Mouse (Mus musculus): ENCODE measurements at regions not wholly inside any gene's neighbourhood (a gene's known extent, or its start where the extent isn't known, plus 50 kb on each side); places are given as distances from the start of the nearest gene placed in this dataset.

- no peak for DNase-seq (ENCODE audit: low spot score)
- H3K27ac ChIP-seq: no peak overlapping the region
- 70% methylated on average over 5 of the region's 5 CpGs for WGBS
Measured at GRCm38 (mm10) chr16:12960885-12961284, 148.6 kb upstream of the Ercc4 start.

GRCm38 (mm10) chr16:12982681-12983080, 126.8 kb upstream of the Ercc4 start:
- DNase-seq (ENCODE audit: low spot score): no peak
- Histone ChIP-seq H3K9me3 (replicated peaks) (no peaks in the 10 kb centered on the region), H3K4me3 (no peak overlapping the region), H3K27ac (no peak overlapping the region), H3K27me3 (ENCODE audit: low read depth, poor library complexity, severe bottlenecking) (no peaks in the 10 kb centered on the region), H3K36me3 (no peaks in the 10 kb centered on the region), H3K4me1 (no peaks in the 10 kb centered on the region)
- WGBS: 80% methylated on average over 1 of the region's 1 CpGs

More at GRCm38 (mm10) chr16:12960885-12961284, 148.6 kb upstream of the Ercc4 start:
- H3K4me3 ChIP-seq: no peak overlapping the region
- no peaks in the 10 kb centered on the region for H3K9me3 ChIP-seq (replicated peaks)
- H3K36me3 ChIP-seq: no peaks in the 10 kb centered on the region
- no peaks in the 10 kb centered on the region for H3K4me1 ChIP-seq
- no peaks in the 10 kb centered on the region for H3K27me3 ChIP-seq (ENCODE audit: low read depth, poor library complexity, severe bottlenecking)

GRCm38 (mm10) chr16:13001288-13001880, 108.1 kb upstream of the Ercc4 start:
- DNase-seq (ENCODE audit: low spot score): no peak
- H3K4me1 ChIP-seq: no peaks in the 10 kb centered on the region
- H3K4me3 ChIP-seq: no peak overlapping the region
- no peaks in the 10 kb centered on the region for H3K9me3 ChIP-seq (replicated peaks)
- 71% methylated on average over 1 of the region's 1 CpGs for WGBS
- no peak overlapping the region for H3K27ac ChIP-seq
- no peaks in the 10 kb centered on the region for H3K36me3 ChIP-seq
- no peaks in the 10 kb centered on the region for H3K27me3 ChIP-seq (ENCODE audit: low read depth, poor library complexity, severe bottlenecking)

GRCm38 (mm10) chr16:13012863-13013262, 96.6 kb upstream of the Ercc4 start:
- Histone ChIP-seq H3K36me3 (no peaks in the 10 kb centered on the region), H3K9me3 (replicated peaks) (no peaks in the 10 kb centered on the region), H3K4me1 (no peaks in the 10 kb centered on the region), H3K27ac (no peak overlapping the region), H3K27me3 (ENCODE audit: low read depth, poor library complexity, severe bottlenecking) (no peaks in the 10 kb centered on the region), H3K4me3 (no peak overlapping the region)
- DNase-seq (ENCODE audit: low spot score): no peak
- WGBS: 91% methylated on average over 5 of the region's 5 CpGs

- H3K27me3 ChIP-seq (ENCODE audit: low read depth, poor library complexity, severe bottlenecking): no peaks in the 10 kb centered on the region
- no peak for DNase-seq (ENCODE audit: low spot score)
- no peaks in the 10 kb centered on the region for H3K9me3 ChIP-seq (replicated peaks)
- H3K36me3 ChIP-seq: no peaks in the 10 kb centered on the region
- 70% methylated on average over 10 of the region's 10 CpGs for WGBS
- no peaks in the 10 kb centered on the region for H3K4me1 ChIP-seq
- no peak overlapping the region for H3K4me3 ChIP-seq
- H3K27ac ChIP-seq: no peak overlapping the region
Measured at GRCm38 (mm10) chr16:13013891-13014644, 95.4 kb upstream of the Ercc4 start.

GRCm38 (mm10) chr16:13022875-13023274, 86.6 kb upstream of the Ercc4 start:
- Histone ChIP-seq H3K27ac (no peak overlapping the region), H3K36me3 (no peaks in the 10 kb centered on the region), H3K4me3 (no peak overlapping the region), H3K9me3 (replicated peaks) (no peaks in the 10 kb centered on the region), H3K27me3 (ENCODE audit: low read depth, poor library complexity, severe bottlenecking) (no peaks in the 10 kb centered on the region), H3K4me1 (no peaks in the 10 kb centered on the region)
- peak; percentile 34 for DNase-seq (ENCODE audit: low spot score)
- WGBS: 47% methylated on average over 4 of the region's 4 CpGs

GRCm38 (mm10) chr16:13025393-13025792, 84.1 kb upstream of the Ercc4 start:
- H3K4me1 ChIP-seq: no peaks in the 10 kb centered on the region
- peak; percentile 26 for DNase-seq (ENCODE audit: low spot score)
- no peak overlapping the region for H3K27ac ChIP-seq
- H3K9me3 ChIP-seq (replicated peaks): no peaks in the 10 kb centered on the region
- no peaks in the 10 kb centered on the region for H3K27me3 ChIP-seq (ENCODE audit: low read depth, poor library complexity, severe bottlenecking)
- no peak overlapping the region for H3K4me3 ChIP-seq
- H3K36me3 ChIP-seq: no peaks in the 10 kb centered on the region
- WGBS: 53% methylated on average over 3 of the region's 3 CpGs

- no peaks in the 10 kb centered on the region for H3K4me1 ChIP-seq
- 84% methylated on average over 5 of the region's 5 CpGs for WGBS
Measured at GRCm38 (mm10) chr16:13034136-13034535, 75.3 kb upstream of the Ercc4 start.

GRCm38 (mm10) chr16:13036596-13036995, 72.9 kb upstream of the Ercc4 start:
- Histone ChIP-seq H3K36me3 (no peaks in the 10 kb centered on the region), H3K27ac (no peak overlapping the region), H3K4me1 (no peaks in the 10 kb centered on the region), H3K9me3 (replicated peaks) (no peaks in the 10 kb centered on the region), H3K27me3 (ENCODE audit: low read depth, poor library complexity, severe bottlenecking) (no peaks in the 10 kb centered on the region), H3K4me3 (no peak overlapping the region)
- no peak for DNase-seq (ENCODE audit: low spot score)
- WGBS: 92% methylated on average over 4 of the region's 4 CpGs

More at GRCm38 (mm10) chr16:13034136-13034535, 75.3 kb upstream of the Ercc4 start:
- H3K4me3 ChIP-seq: no peak overlapping the region
- no peaks in the 10 kb centered on the region for H3K27me3 ChIP-seq (ENCODE audit: low read depth, poor library complexity, severe bottlenecking)
- no peaks in the 10 kb centered on the region for H3K9me3 ChIP-seq (replicated peaks)
- no peak overlapping the region for H3K27ac ChIP-seq
- DNase-seq (ENCODE audit: low spot score): no peak
- no peaks in the 10 kb centered on the region for H3K36me3 ChIP-seq

- DNase-seq (ENCODE audit: low spot score): no peak
- H3K27me3 ChIP-seq (ENCODE audit: low read depth, poor library complexity, severe bottlenecking): no peaks in the 10 kb centered on the region
- no peaks in the 10 kb centered on the region for H3K36me3 ChIP-seq
- no peaks in the 10 kb centered on the region for H3K4me1 ChIP-seq
- WGBS: 85% methylated on average over 15 of the region's 15 CpGs
- no peak overlapping the region for H3K4me3 ChIP-seq
- H3K9me3 ChIP-seq (replicated peaks): no peaks in the 10 kb centered on the region
- no peak overlapping the region for H3K27ac ChIP-seq
Measured at GRCm38 (mm10) chr16:13040312-13041100, 69.0 kb upstream of the Ercc4 start.

GRCm38 (mm10) chr16:13041356-13041755, 68.1 kb upstream of the Ercc4 start:
- Histone ChIP-seq H3K27ac (no peak overlapping the region), H3K4me1 (no peaks in the 10 kb centered on the region), H3K9me3 (replicated peaks) (no peaks in the 10 kb centered on the region), H3K4me3 (no peak overlapping the region), H3K27me3 (ENCODE audit: low read depth, poor library complexity, severe bottlenecking) (no peaks in the 10 kb centered on the region), H3K36me3 (no peaks in the 10 kb centered on the region)
- DNase-seq (ENCODE audit: low spot score): no peak
- 90% methylated on average over 3 of the region's 3 CpGs for WGBS

- 81% methylated on average over 10 of the region's 10 CpGs for WGBS
- Histone ChIP-seq H3K27me3 (ENCODE audit: low read depth, poor library complexity, severe bottlenecking) (no peaks in the 10 kb centered on the region), H3K4me1 (no peaks in the 10 kb centered on the region), H3K36me3 (no peaks in the 10 kb centered on the region), H3K27ac (no peak overlapping the region), H3K9me3 (replicated peaks) (no peaks in the 10 kb centered on the region), H3K4me3 (no peak overlapping the region)
- DNase-seq (ENCODE audit: low spot score): no peak
Measured at GRCm38 (mm10) chr16:13045079-13045590, 64.3 kb upstream of the Ercc4 start.
